Mouse (Mus musculus) activated CD4-positive, CD25-positive, alpha-beta regulatory T cell, adult 4 months (primary cell): ENCODE results near the gene Hoxc6. TPM values are rescaled to one million over a fixed set of nuclear protein-coding genes. Genes with fewer than 3 reads are reported as not detected.

Experiments used
- ATAC-seq: one replicate; pipeline ENCODE4 v1.8.0; 2017
- polyA plus RNA-seq, 2 experiments: library from polyadenylated mRNA; unstranded; fragments of 100-300 nt; shearing (Covaris generic); gene quantifications; one replicate each; pipeline ENCODE4 v1.2.1; 2017

Hoxc6 gene
- polyA plus RNA-seq: not detected

DNA sequence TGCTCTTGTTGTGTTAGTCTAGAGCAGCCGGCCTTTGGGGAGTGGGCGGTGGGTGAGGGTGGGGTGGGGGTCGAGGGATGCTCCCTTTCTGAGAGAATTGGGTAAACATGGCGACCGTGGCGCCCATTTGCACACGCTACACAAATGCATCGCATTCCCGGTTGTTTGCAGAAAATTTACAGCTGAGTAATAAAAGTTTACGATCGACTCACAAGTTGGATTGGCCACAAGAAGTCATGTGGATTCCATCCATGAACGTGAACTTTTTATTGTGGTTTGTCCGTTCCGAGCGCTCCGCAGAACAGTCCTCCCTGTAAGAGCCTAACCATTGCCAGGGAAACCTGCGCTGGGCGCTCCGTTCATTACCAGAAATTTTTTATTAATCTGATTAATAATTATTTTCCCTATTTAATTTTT is at the start of gene Hoxc6:
Hoxc6 (plus strand) TSS at position 319 of the 417 bp plus-strand sequence.
- ATAC-seq: no peak

DNA sequence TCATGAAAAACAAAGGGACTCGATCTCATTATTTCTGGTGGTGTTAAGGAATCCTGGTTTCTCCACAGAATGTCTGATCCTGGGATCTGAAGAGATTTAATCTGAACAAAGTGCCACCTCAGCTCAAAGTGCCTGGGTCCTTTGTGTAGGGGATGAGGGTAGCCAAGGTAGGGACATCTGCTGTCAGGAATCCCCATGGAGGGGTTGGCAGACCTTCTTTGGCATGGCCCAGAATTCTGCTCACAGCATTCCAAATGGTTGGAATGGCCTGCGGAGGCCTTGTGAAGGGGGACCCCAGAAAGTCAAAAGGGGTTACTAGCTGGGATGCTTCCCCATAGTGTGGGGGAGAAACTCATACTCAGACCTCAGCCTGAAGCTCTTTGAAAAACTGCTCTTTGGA is 49.2 kb upstream of the Hoxc6 start:
- ATAC-seq: no peak

DNA sequence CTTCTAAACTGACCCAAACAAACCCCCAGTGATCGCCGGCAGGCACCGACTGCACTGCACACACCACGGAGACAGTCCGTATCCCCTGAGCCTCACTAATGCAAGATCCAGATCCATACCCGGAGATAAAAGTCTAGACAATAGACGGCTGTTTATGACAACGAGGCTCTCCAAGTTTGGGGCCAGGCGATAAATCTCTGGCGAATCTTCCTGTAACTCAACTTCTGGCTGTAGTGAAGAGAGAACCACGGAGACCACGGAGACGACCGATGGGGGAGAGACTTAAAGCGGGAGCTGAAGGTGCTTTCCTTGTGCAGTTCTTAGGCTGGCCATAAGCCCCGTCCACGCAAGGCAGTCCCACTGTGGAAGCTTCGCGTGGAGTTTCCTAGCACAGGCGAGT is 48.4 kb upstream of the Hoxc6 start:
- no peak for ATAC-seq

DNA sequence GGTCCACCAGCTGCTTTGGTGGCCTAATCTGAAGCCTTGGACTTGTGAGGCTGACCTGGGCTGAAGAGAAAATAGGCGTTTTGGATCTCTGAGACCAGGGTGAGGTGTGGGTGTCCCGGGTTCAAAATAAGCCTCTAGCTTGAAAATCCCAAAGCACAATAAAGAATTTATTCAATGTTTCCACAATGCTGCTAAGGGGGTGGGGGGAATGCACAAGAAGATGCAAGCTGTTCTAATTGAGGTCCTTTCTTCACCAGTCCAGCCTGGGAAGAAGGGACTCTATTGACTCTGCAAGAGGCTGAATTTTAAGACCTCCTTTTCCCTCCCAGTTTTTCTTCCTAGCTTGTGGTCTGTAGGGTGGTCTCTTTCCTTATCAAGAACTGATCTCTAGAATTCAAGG is 47.2 kb upstream of the Hoxc6 start:
- no peak for ATAC-seq

DNA sequence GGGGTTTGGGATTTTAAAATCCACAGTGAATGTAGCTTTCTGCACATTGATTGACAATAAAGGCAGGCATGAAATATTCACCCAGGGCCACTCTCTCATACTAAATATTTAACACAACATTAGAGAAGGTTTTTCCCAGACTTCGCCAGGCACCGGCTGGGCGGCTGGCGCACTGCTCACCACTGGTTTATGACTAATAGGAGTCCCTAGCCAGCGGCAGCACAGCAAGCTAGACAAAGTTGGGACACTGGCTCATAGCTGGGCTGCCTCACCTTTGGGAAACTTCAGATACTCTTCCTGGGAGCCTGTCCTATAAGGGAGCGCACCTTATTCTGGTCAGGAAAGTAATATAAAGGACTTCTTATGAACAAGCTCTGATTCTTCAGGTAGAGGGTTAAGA is 44.5 kb upstream of the Hoxc6 start:
- ATAC-seq: no peak

DNA sequence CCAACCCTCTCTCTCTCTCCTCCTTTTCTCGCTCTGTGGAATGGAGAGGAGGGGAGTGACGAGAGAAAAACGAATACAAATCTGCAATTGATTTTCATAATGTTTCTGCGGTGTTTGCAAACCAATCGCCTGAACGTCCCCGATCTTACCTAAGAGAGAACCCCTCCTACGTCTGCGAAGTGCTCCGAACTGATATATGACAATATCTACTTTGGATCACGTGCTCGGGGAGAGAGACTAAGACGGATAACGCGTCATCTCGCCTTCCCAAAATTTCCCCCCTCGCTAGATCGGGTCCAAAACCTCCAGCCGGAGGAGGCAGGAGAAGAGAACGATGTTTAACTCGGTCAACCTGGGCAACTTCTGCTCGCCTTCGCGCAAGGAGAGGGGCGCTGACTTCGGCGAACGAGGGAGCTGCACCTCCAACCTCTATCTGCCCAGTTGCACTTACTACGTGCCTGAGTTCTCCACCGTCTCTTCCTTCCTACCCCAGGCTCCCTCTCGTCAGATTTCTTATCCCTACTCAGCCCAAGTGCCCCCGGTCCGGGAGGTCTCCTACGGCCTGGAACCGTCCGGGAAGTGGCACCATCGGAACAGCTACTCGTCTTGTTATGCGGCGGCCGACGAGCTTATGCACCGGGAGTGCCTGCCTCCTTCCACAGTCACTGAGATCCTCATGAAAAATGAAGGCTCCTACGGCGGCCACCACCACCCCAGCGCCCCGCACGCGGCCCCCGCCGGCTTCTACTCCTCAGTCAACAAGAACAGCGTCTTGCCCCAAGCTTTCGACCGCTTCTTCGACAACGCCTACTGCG is 43.7 kb upstream of the Hoxc6 start, which contains the start of gene Hoxc11:
Hoxc11 (plus strand) TSS at position 236 of the 815 bp plus-strand sequence.
- ATAC-seq: no peak

DNA sequence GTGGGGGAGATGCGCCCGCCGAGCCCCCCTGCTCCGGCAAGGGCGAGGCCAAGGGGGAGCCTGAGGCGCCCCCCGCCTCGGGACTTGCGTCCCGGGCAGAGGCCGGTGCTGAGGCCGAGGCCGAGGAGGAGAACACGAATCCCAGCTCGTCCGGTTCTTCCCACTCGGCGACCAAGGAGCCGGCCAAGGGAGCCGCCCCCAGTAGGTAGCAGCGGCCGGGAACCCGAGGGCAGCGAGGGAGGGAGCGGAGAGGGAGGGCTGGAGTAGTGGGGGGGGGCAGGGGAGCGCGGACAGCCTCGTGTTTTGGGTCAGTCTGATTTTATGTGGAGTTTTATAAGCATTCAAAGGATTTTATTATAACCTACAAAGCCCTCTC is 43.1 kb upstream of the Hoxc6 start:
- ATAC-seq: no peak

DNA sequence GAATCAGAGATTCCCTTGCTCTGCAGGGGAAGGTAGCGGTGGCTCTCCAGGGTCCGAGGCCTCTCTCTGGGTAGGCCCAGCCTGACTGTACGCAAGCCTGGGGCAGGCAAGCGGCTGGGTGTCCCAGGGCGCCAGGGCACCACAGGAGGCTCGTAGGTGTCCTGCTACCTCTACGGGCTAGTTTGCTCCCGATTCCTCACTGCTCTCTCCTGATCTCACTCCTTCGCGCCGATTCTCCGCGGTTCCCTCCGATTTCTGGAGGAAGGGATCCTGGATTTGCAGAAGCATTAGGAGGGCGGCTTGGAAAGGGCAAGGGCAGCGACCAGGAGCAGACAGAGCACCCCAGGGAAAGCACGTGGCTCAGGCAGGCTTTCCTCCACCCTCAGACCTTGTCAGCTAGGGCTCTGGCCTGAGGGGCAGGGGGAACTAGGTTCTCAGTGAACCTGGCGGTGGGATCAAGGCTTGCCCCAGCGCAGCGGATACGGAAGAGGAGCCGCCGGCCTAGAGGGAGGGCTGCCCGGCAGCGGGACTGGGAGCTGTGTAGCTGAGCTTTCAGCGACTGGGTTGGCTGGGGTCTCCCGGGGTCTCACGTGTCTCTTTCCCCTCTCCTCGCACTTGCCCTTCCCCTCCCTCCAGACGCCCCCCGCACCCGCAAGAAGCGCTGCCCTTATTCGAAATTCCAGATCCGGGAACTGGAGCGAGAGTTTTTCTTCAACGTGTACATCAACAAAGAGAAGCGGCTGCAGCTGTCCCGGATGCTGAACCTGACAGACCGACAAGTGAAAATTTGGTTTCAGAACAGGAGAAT is 42.0 kb upstream of the Hoxc6 start:
- ATAC-seq: no peak

DNA sequence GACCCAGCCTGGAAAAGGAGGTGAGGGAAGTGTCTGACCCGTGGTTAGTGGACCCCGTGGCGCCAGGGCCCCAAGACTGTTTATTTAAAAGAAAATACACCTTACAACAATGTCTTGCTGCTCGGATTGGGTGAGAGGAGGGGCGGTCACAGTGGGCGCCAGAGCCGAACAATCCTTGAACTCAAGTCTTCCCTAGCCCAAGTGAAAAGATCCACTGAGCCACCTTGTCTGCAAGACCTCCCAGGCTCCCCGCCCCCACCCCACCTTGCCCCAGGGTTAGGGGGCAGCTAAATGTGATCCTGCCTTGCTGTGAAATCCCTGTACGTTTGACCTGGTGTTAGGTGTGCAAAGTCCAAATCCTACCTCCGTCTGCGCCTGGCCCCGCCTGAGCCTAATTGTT is 41.2 kb upstream of the Hoxc6 start:
- ATAC-seq: no peak

DNA sequence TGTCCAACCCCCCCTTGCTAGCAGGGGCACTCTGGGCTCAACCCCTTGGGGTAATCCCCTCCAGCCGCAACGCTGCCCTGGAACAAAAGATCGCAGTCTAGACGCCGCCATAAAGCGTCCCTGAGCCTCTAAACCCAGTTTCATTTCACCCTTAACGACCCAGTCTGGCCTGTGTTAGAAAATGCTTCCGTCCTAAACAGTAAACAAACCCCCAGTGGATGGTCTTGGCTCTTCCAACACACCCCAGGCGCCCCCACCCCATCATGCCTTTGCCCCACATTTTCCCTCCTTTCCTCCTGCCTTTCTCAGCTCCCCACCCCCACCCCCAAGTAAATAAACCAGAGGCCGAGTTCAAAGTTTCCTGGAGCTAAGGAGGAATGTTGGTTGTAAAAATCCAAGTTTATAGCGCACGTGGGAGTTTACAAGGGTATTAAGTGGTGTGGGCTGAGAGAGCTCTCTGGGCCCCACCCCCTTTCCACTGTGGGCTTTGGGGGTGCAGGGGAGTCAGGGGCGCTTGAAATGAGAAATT is 38.3 kb upstream of the Hoxc6 start:
- ATAC-seq: no peak

DNA sequence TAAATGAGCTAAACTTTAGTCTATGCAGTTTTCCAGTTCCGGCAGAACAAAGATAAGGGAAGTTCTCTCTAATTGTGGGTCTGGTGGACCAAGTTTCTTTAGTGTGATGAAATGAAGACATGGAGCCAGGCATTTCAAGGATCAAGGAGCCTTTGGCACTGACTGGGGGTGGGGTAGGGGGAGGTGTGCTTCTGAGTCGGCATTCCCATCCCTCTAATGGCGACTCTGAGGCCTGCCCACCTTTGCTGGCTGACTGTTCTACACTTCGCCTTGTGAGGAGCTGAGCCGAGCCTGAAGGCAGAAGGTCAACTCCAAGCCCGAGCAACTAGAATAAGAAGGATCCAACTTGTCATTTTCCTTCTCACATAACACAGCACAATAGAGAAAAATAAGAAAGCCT is 36.3 kb upstream of the Hoxc6 start:
- no peak for ATAC-seq

DNA sequence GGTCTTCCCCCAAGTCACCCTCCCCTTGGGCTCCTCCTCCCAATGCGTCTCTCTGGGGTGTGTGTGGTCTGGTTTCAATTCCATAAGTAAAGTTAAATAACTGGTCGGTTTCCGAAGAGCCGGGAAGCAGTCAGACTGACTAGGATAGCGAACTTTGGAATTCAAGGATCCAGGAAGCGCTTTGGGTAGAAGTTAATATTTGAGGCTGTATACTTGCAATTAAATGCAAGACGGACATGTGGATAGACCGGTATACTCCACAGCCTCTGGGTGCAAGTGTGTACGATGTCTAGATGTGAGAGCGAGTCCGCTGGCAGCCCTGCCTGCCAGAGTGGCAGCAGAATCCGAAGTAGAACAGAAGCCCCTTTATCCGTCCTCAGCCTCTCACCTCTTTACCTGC is 35.6 kb upstream of the Hoxc6 start:
- no peak for ATAC-seq

DNA sequence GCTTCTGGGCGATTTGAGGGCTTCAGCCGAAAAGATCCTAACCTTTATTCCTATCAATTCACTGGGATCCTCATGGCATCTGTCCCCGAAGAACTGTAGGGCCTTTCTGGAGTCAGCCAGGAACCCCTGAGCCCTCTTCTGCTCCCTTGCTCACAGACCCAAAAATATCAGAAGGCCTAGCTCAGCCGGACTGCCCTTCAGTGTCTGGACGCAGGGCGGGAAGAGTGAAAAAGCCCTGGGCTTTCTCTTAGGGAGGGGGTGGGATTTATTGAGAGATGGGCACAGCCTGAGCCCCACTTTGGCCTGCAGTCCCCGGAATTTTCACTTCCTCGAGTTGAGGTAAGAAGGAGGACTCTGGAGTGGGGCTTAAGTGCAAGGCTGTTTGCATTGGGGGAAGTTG is 34.8 kb upstream of the Hoxc6 start:
- no peak for ATAC-seq

DNA sequence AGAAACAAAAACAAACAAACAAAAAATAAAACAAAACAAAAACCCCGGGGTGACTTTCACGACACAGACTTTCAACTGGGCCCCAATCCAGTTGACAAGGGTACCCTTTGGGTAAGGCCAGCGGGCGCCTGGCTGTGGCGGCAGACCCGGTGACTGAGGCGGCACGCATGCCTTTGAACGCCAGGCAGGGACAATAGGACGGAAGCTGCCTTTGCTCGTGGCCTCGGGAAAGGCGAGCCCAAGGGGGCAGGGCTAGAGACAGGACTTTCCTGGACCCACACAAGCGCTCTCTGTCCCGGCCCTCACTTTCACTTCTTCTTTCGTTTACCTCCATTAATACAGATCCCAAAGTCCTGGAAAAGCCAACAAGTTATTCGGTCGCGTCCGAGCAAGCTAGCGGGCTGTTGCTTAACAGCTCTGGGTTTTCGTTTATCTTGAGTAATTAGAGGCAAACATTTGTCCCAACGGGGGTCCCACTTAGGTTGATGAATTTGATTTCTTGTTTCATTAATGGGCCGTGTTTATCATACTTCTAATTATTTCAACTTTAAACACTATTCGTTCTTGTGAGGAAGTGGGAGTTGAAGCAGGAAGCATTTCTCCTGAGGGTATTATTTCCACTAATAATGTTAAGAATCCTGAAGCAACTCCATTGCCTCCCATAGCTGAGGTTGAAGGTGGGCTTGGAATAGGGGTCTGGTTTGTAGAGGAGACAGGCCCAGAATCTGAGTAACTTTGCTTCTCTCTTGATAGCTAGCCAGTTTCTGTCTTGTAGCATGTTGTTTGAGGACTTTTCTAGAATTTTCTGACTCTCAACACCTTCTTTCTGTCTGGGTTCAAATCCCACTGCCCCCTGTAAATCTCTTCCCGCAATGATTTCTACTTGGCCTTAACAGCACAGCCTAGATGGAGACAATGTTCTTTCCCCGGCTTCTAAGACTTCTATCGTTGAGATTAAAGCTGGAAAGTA is 34.1 kb upstream of the Hoxc6 start:
- no peak for ATAC-seq

DNA sequence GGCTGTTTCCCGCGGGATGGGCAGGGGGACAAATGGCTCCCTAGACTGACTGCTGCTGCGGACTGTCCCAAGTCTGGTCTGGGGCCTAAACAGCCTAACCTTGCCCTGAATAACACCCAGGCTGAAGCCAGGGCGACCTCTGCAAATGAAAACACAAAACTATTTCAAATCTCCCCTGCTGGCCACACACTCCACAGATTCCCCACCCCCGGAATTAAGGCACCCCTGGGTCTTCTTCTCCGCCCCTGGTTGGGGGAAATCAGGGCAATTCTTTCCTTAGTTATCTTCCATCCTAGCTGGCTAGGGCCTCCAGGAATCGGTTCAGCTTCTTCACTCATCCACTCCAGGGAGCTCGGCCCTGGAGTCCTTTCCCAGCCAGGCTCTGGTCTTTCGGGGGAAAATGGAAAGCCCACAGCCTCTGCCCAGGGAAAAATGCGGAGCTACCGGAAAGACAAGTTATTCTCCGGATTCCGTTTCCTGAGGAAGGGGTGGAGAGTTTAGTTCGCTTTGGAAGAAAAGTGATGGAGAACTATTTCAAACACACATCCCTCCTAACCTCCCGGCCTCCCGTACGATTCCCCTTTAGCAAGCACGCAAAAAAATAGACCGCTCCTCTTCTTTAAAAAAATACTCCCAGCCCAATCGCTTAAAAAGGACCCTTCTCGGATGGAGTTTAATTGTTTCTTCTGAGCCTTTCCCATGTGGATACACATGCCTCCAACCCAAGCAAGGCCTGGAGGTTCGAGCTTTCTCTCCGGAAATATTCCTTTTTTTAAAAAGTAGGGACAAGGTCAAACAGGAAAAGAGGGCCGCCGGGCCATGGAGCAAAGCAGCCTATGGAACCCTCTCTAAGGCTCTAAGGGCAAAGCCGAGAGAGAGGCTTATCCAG is 32.8 kb upstream of the Hoxc6 start:
- no peak for ATAC-seq

DNA sequence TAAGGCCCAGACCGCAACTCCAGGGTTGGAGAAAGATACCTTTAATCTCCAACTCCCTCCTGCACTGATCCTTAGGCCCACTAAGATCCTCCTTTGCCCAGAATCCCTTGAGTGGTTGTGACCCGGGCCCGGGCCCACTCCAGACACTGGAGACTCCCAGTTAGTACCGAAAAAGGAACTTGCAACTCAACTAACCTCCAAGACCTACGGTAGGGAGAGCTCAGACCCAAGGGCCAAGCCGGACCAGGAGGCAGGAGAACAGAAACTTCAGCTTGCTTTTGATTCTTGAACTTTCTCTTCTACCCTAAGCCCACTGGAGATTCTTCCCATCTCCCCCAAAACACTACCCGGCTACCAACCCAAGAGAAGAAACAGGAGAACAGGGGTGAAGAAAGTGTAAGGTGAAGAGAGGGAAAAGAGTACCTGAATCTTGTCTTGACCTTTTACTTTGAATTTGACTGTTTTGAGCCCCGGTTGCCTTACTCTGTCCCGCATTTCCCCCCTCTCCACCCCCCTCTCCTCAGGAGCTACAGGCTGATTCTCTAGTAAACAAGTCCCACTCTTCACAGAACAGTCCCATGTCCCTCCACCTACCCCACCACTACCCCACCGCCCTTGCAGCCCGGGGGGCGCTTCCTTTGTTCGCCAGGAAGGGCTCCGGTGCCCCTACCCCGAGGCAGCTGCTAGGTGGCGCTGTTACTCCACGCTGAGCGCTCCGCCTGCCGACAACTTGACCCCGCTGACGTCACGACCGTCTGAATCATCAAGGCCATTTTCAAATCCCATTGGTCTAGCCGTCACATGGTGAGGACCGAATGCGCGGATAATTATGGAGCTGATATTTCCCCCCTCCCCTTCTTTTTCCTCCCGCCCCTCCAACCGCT is 31.9 kb upstream of the Hoxc6 start:
- ATAC-seq: peak; percentile 44

DNA sequence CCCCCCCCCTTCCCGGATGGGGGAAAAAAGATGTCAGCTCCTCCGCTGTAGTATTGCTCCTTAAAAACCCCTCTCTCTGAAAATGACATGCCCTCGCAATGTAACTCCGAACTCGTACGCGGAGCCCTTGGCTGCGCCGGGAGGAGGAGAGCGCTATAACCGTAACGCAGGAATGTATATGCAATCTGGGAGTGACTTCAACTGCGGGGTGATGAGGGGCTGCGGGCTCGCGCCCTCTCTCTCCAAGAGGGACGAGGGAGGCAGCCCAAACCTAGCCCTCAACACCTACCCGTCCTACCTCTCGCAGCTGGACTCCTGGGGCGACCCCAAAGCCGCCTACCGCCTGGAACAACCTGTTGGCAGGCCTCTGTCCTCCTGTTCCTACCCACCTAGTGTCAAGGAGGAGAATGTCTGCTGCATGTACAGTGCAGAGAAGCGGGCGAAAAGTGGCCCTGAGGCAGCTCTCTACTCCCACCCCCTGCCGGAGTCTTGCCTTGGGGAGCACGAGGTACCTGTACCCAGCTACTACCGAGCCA is 31.2 kb upstream of the Hoxc6 start, which contains the start of gene Hoxc10:
Hoxc10 (plus strand) TSS at position 21 of the 536 bp plus-strand sequence.
- ATAC-seq: no peak

DNA sequence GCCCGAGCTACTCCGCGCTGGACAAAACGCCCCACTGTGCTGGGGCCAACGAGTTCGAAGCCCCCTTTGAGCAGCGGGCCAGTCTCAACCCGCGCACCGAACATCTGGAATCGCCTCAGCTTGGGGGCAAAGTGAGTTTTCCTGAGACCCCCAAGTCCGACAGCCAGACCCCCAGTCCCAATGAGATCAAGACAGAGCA is 30.8 kb upstream of the Hoxc6 start, which contains the start of gene Hoxc5:
Hoxc5 (plus strand) TSS at position 132 of the 199 bp plus-strand sequence.
- ATAC-seq: no peak

DNA sequence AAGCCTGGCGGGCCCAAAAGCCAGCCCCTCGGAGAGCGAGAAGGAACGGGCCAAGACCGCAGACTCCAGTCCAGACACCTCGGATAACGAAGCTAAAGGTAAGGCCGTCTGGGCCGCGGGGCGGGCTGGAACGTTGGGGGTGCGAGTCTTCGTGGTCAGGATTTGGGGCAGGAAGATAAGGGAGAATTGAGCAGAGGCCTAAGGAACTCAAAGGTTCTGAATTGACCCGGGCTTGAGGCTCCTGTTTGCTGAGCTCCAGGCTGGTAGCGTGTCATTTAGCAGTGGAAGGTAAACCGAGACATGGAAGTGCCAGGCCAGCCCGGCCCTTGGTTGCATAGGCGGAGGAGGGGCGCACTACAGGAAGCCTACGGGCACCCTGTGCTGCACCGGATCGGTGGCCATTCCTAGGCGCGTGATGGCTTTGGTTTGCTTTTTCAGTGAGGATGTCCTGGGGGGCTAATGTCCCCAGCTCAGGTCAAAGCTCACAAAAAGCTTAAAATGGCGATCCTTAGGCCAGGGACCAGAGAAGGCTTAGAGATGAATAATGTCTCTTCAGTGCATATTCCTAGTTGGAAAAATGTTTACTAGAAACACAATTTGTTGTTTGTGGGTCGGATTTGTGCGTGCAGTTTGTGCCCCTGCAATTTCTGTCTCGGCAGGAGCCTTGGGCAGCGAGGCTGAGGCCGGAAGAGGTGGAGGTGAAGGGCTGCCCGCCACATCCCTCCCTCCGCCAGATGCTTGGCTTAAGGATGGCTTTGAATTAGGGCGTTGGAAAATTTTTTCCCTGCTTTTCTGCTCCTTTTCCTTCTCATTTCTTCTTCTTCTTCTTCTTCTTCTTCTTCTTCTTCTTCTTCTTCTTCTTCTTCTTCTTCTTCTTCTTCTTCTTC is 30.3 kb upstream of the Hoxc6 start:
- no peak for ATAC-seq
